Mouse (Mus musculus) limb, embryonic 14.5 days (tissue): Measurements from ENCODE around the gene Pheta1. TPM values are rescaled to one million over a fixed set of nuclear protein-coding genes. Genes with fewer than 3 reads are reported as not detected.

Experiments used
- ATAC-seq: fragments of 200-750 bp; cut with Nextera tagmentation; 2 replicates; pipeline ENCODE4 v1.8.0; 2017; ENCODE audit warnings: low read depth, moderate number of reproducible peaks, moderate TSS enrichment; ENCODE audit not compliant: low FRiP score
- DNase-seq: peaks from one replicate; pipeline ENCODE4 v3.0.0-alpha.2; 2015; ENCODE audit warnings: low spot score
- H3K27ac ChIP-seq: fragments of 300-500 bp; sonication (generic); replicated peaks from 2 replicates; pipeline ENCODE4 v1.5.1; 2014; ENCODE audit warnings: low read depth, mild to moderate bottlenecking, low read length, moderate library complexity, mixed read lengths
- H3K27me3 ChIP-seq: fragments of 300-500 bp; sonication (generic); 2 replicates; pipeline ENCODE4 v1.6.1; 2014; ENCODE audit warnings: low read length, mixed read lengths; ENCODE audit not compliant: control insufficient read depth, insufficient read depth
- H3K36me3 ChIP-seq: fragments of 300-500 bp; sonication (generic); 2 replicates; pipeline ENCODE4 v1.6.1; 2014; ENCODE audit warnings: mild to moderate bottlenecking, low read length, moderate library complexity, mixed read lengths; ENCODE audit not compliant: control insufficient read depth, insufficient read depth
- H3K4me1 ChIP-seq: fragments of 300-500 bp; sonication (generic); 2 replicates; pipeline ENCODE4 v1.6.1; 2014; ENCODE audit warnings: antibody characterized with exemption, low read length, mixed read lengths; ENCODE audit not compliant: control insufficient read depth, insufficient read depth
- H3K4me2 ChIP-seq: fragments of 300-500 bp; sonication (generic); replicated peaks from 2 replicates; pipeline ENCODE4 v1.6.1; 2014; ENCODE audit warnings: low read depth, mild to moderate bottlenecking, low read length, moderate library complexity; ENCODE audit not compliant: severe bottlenecking
- H3K4me3 ChIP-seq: fragments of 300-500 bp; sonication (generic); replicated peaks from 2 replicates; pipeline ENCODE4 v1.5.1; 2014; ENCODE audit warnings: low read length
- H3K9ac ChIP-seq: fragments of 300-500 bp; sonication (generic); 2 replicates; pipeline ENCODE4 v1.6.1; 2014; ENCODE audit warnings: mild to moderate bottlenecking, low read depth, low read length, moderate library complexity; ENCODE audit not compliant: severe bottlenecking
- H3K9me3 ChIP-seq: fragments of 300-500 bp; sonication (generic); 2 replicates; pipeline ENCODE4 v1.6.1; 2016; ENCODE audit warnings: low read length; ENCODE audit not compliant: control insufficient read depth
- POLR2A ChIP-seq: fragments of 200-500 bp; IDR thresholded peaks from 2 replicates; pipeline ENCODE4 v1.8.0; 2012; ENCODE audit warnings: inconsistent platforms, mild to moderate bottlenecking, moderate library complexity, borderline replicate concordance; ENCODE audit not compliant: insufficient read depth, insufficient read length; ENCODE audit errors: extremely low read depth
- WGBS: fragments of 180-500 bp; shearing (Covaris S2); extraction: QIAGEN DNeasy Blood & Tissue Kit; methylation state at CpG from one replicate; pipeline ENCODE4 v1.1.7; 2014; 5-methylcytosine and 5-hydroxymethylcytosine counted together
- polyA plus RNA-seq, 2 experiments: library from polyadenylated mRNA; depleted of rRNA in 1 of 2; stranded (reverse) in 1 of 2; unstranded in 1 of 2; fragments of >200 nt; fragmentation: Nextera tagmentation in 1 of 2; extraction: Ambion mirVana in 1 of 2; gene quantifications; 2 replicates each; pipeline versions ENCODE4 v1.2.1 to v1.2.3; 2012 to 2014

Pheta1 gene
- polyA plus RNA-seq, 2 experiments = 21.3 to 30.1 TPM

- Histone ChIP-seq H3K4me3 (no peak overlapping the region), H3K4me1 (0 out of 2 replicates have a peak, but pooled peaks cover 4% of the 10 kb centered on the region), H3K36me3 (peaks cover 57% of the 10 kb centered on the region), H3K27ac (no peak overlapping the region), H3K4me2 (no peak overlapping the region), H3K9ac (no peak overlapping the region), H3K9me3 (no peaks in the 10 kb centered on the region), H3K27me3 (no peaks in the 10 kb centered on the region)
- TF ChIP-seq POLR2A = no peak
- DNase-seq = no peak
- ATAC-seq = no peak
- 92% methylated on average over 3 of the region's 3 CpGs for WGBS
Observed at GRCm38 (mm10) chr5:121820657-121821056, 28.1 kb upstream of the Pheta1 start.

- no peak overlapping the region for H3K27ac ChIP-seq
- 0 out of 2 replicates have a peak, but pooled peaks cover 4% of the 10 kb centered on the region for H3K4me1 ChIP-seq
- WGBS = 79% methylated on average over 5 of the region's 5 CpGs
- no peak overlapping the region for H3K9ac ChIP-seq
- no peak overlapping the region for H3K4me2 ChIP-seq
- H3K27me3 ChIP-seq = no peaks in the 10 kb centered on the region
- H3K36me3 ChIP-seq = peaks cover 55% of the 10 kb centered on the region
- no peaks in the 10 kb centered on the region for H3K9me3 ChIP-seq
- ATAC-seq = no peak
- no peak for DNase-seq
- no peak for TF ChIP-seq POLR2A
- no peak overlapping the region for H3K4me3 ChIP-seq
Observed at GRCm38 (mm10) chr5:121821116-121821515, 27.7 kb upstream of the Pheta1 start.

GRCm38 (mm10) chr5:121821552-121821951 lies 27.2 kb upstream of the Pheta1 start:
- no peak overlapping the region for H3K4me3 ChIP-seq
- no peak for TF ChIP-seq POLR2A
- peaks cover 50% of the 10 kb centered on the region for H3K36me3 ChIP-seq
- ATAC-seq (no peak), DNase-seq (no peak)
- WGBS = 81% methylated on average over 5 of the region's 5 CpGs
- H3K4me1 ChIP-seq = 0 out of 2 replicates have a peak, but pooled peaks cover 4% of the 10 kb centered on the region
- H3K9me3 ChIP-seq = no peaks in the 10 kb centered on the region
- H3K27ac ChIP-seq = no peak overlapping the region
- H3K9ac ChIP-seq = no peak overlapping the region
- no peak overlapping the region for H3K4me2 ChIP-seq
- no peaks in the 10 kb centered on the region for H3K27me3 ChIP-seq

- 35% methylated on average over 5 of the region's 7 CpGs for WGBS
- Histone ChIP-seq H3K9ac (no peak overlapping the region), H3K4me1 (0 out of 2 replicates have a peak, but pooled peaks cover 4% of the 10 kb centered on the region), H3K4me3 (no peak overlapping the region), H3K9me3 (no peaks in the 10 kb centered on the region), H3K27ac (no peak overlapping the region), H3K36me3 (peaks cover 38% of the 10 kb centered on the region), H3K4me2 (no peak overlapping the region), H3K27me3 (no peaks in the 10 kb centered on the region)
- DNase-seq (no peak), ATAC-seq (no peak)
- TF ChIP-seq POLR2A = no peak
Observed at GRCm38 (mm10) chr5:121822786-121823505, 25.8 kb upstream of the Pheta1 start.

- Histone ChIP-seq H3K27me3 (peaks cover 4% of the 10 kb centered on the region; the same call in 1 of the 2 replicates), H3K9me3 (no peaks in the 10 kb centered on the region), H3K4me1 (peaks cover 7% of the 10 kb centered on the region; the same call in 1 of the 2 replicates), H3K4me3 (no peak overlapping the region), H3K36me3 (peaks cover 38% of the 10 kb centered on the region), H3K27ac (no peak overlapping the region), H3K4me2 (no peak overlapping the region), H3K9ac (no peak overlapping the region)
- whole genome bisulfite sequencing = 82% methylated on average over 1 of the region's 1 CpGs
- TF ChIP-seq POLR2A = no peak
- ATAC-seq (no peak), DNase-seq (no peak)
Observed at GRCm38 (mm10) chr5:121823668-121824067, 25.1 kb upstream of the Pheta1 start.
